Mouse (Mus musculus): ENCODE measurements around the gene Fgfr2. TPM values are rescaled to one million over a fixed set of nuclear protein-coding genes. Genes with fewer than 3 reads are reported as not detected.

Fgfr2 gene
- total RNA-seq, 1 experiment = 37.5 TPM

GRCm38 (mm10) chr7:130677541-130678274, 2445.4 kb downstream of the Fgfr2 start:
- peaks cover 15% of the 10 kb centered on the region; the same call in 1 of the 2 replicates for H3K36me3 ChIP-seq (ENCODE audit: control insufficient read depth, insufficient read depth, low read length, poor library complexity, severe bottlenecking)
- in situ Hi-C loops (cut with MboI; ENCODE audit: low sequenced_read_pairs in 2 of 2, unreplicated experiment in 2 of 2) = no loop called here
- TF ChIP-seq HCFC1 (IDR thresholded peaks at IDR 0.05; ENCODE audit: borderline replicate concordance, insufficient read depth, low read length) = no peak
- no peak for TF ChIP-seq ZC3H11A (IDR thresholded peaks at IDR 0.05; ENCODE audit: borderline replicate concordance, low read depth, low read length)
- TF ChIP-seq CHD2 (IDR thresholded peaks at IDR 0.05; ENCODE audit: low read depth, low read length) = no peak
- TF ChIP-seq ZNF384 (IDR thresholded peaks at IDR 0.05; ENCODE audit: low read depth, low read length) = no peak
- no peak for TF ChIP-seq MAFK (IDR thresholded peaks at IDR 0.05; ENCODE audit: insufficient read depth, low read depth, low read length)
- DNase-seq (ENCODE audit: low read depth, low spot score) = no peak
- peaks cover 0 to 2% of the 10 kb centered on the region in 2 experiments; a peak in 1 of 4 replicates for H3K4me1 ChIP-seq (ENCODE audit: control insufficient read depth in 2 of 2, insufficient read depth in 2 of 2, low read length in 2 of 2, poor library complexity in 1 of 2)
- H3K9ac ChIP-seq (ENCODE audit: insufficient read depth, low read depth, low read length, poor library complexity, severe bottlenecking) = no peak overlapping the region
- H3K9me3 ChIP-seq (ENCODE audit: control insufficient read depth, insufficient read depth, low read depth, low read length) = no peaks in the 10 kb centered on the region
- H3K27ac ChIP-seq (ENCODE audit: insufficient read depth, low read depth, low read length, poor library complexity, severe bottlenecking) = no peak overlapping the region
- no peak overlapping the region for H3K4me3 ChIP-seq (ENCODE audit: insufficient read depth in 1 of 2, low read depth in 1 of 2, low read length in 2 of 2, poor library complexity in 1 of 2, severe bottlenecking in 1 of 2)

- TF ChIP-seq ZNF384 (IDR thresholded peaks at IDR 0.05; ENCODE audit: low read depth, low read length) = no peak
- no peak for TF ChIP-seq MAFK (IDR thresholded peaks at IDR 0.05; ENCODE audit: insufficient read depth, low read depth, low read length)
- TF ChIP-seq ZC3H11A (IDR thresholded peaks at IDR 0.05; ENCODE audit: borderline replicate concordance, low read depth, low read length) = no peak
- no peak for TF ChIP-seq CHD2 (IDR thresholded peaks at IDR 0.05; ENCODE audit: low read depth, low read length)
- TF ChIP-seq HCFC1 (IDR thresholded peaks at IDR 0.05; ENCODE audit: borderline replicate concordance, insufficient read depth, low read length) = no peak
- no peak for DNase-seq (ENCODE audit: low read depth, low spot score)
Observed at GRCm38 (mm10) chr7:130676885-130677540, 2446.1 kb downstream of the Fgfr2 start.

GRCm38 (mm10) chr7:130674526-130674925, 2448.6 kb downstream of the Fgfr2 start:
- in situ Hi-C loops (cut with MboI; ENCODE audit: low sequenced_read_pairs in 2 of 2, unreplicated experiment in 2 of 2) = no loop called here
- no peak overlapping the region for H3K27ac ChIP-seq (ENCODE audit: insufficient read depth, low read depth, low read length, poor library complexity, severe bottlenecking)
- H3K9me3 ChIP-seq (ENCODE audit: control insufficient read depth, insufficient read depth, low read depth, low read length) = no peaks in the 10 kb centered on the region
- no peak overlapping the region for H3K4me3 ChIP-seq (ENCODE audit: insufficient read depth in 1 of 2, low read depth in 1 of 2, low read length in 2 of 2, poor library complexity in 1 of 2, severe bottlenecking in 1 of 2)
- H3K9ac ChIP-seq (ENCODE audit: insufficient read depth, low read depth, low read length, poor library complexity, severe bottlenecking) = no peak overlapping the region
- H3K4me1 ChIP-seq (ENCODE audit: control insufficient read depth in 2 of 2, insufficient read depth in 2 of 2, low read length in 2 of 2, poor library complexity in 1 of 2) = peaks cover 6 to 12% of the 10 kb centered on the region in 2 experiments; a peak in 2 of 4 replicates
- no peak for DNase-seq (ENCODE audit: low read depth, low spot score)
- H3K36me3 ChIP-seq (ENCODE audit: control insufficient read depth, insufficient read depth, low read length, poor library complexity, severe bottlenecking) = peaks cover 15% of the 10 kb centered on the region; the same call in 1 of the 2 replicates
- TF ChIP-seq MAFK (IDR thresholded peaks at IDR 0.05; ENCODE audit: insufficient read depth, low read depth, low read length) (no peak), CHD2 (IDR thresholded peaks at IDR 0.05; ENCODE audit: low read depth, low read length) (no peak), HCFC1 (IDR thresholded peaks at IDR 0.05; ENCODE audit: borderline replicate concordance, insufficient read depth, low read length) (no peak), ZC3H11A (IDR thresholded peaks at IDR 0.05; ENCODE audit: borderline replicate concordance, low read depth, low read length) (no peak)

More at GRCm38 (mm10) chr7:130676885-130677540, 2446.1 kb downstream of the Fgfr2 start:
- peaks cover 0 to 2% of the 10 kb centered on the region in 2 experiments; a peak in 1 of 4 replicates for H3K4me1 ChIP-seq (ENCODE audit: control insufficient read depth in 2 of 2, insufficient read depth in 2 of 2, low read length in 2 of 2, poor library complexity in 1 of 2)
- H3K36me3 ChIP-seq (ENCODE audit: control insufficient read depth, insufficient read depth, low read length, poor library complexity, severe bottlenecking) = peaks cover 15% of the 10 kb centered on the region; the same call in 1 of the 2 replicates
- H3K9me3 ChIP-seq (ENCODE audit: control insufficient read depth, insufficient read depth, low read depth, low read length) = no peaks in the 10 kb centered on the region
- H3K27ac ChIP-seq (ENCODE audit: insufficient read depth, low read depth, low read length, poor library complexity, severe bottlenecking) = no peak overlapping the region
- in situ Hi-C loops (cut with MboI; ENCODE audit: low sequenced_read_pairs in 2 of 2, unreplicated experiment in 2 of 2) = no loop called here
- H3K9ac ChIP-seq (ENCODE audit: insufficient read depth, low read depth, low read length, poor library complexity, severe bottlenecking) = no peak overlapping the region
- no peak overlapping the region for H3K4me3 ChIP-seq (ENCODE audit: insufficient read depth in 1 of 2, low read depth in 1 of 2, low read length in 2 of 2, poor library complexity in 1 of 2, severe bottlenecking in 1 of 2)

- no peak overlapping the region for H3K27ac ChIP-seq (ENCODE audit: insufficient read depth, low read depth, low read length, poor library complexity, severe bottlenecking)
- no peak overlapping the region for H3K9ac ChIP-seq (ENCODE audit: insufficient read depth, low read depth, low read length, poor library complexity, severe bottlenecking)
- H3K4me1 ChIP-seq (ENCODE audit: control insufficient read depth in 2 of 2, insufficient read depth in 2 of 2, low read length in 2 of 2, poor library complexity in 1 of 2) = peaks cover 6 to 12% of the 10 kb centered on the region in 2 experiments; a peak in 2 of 4 replicates
- no peak for TF ChIP-seq ZNF384 (IDR thresholded peaks at IDR 0.05; ENCODE audit: low read depth, low read length)
- 0 out of 2 replicates have a peak, but pooled peaks have one; percentile 26 for TF ChIP-seq HCFC1 (IDR thresholded peaks at IDR 0.05; ENCODE audit: borderline replicate concordance, insufficient read depth, low read length)
- TF ChIP-seq CHD2 (IDR thresholded peaks at IDR 0.05; ENCODE audit: low read depth, low read length) = no peak
- peak; percentile 51; the same call in 1 of the 2 replicates for TF ChIP-seq ZC3H11A (IDR thresholded peaks at IDR 0.05; ENCODE audit: borderline replicate concordance, low read depth, low read length)
- in situ Hi-C loops (cut with MboI; ENCODE audit: low sequenced_read_pairs in 2 of 2, unreplicated experiment in 2 of 2) = no loop called here
- H3K9me3 ChIP-seq (ENCODE audit: control insufficient read depth, insufficient read depth, low read depth, low read length) = no peaks in the 10 kb centered on the region
- DNase-seq (ENCODE audit: low read depth, low spot score) = no peak
- peaks cover 15% of the 10 kb centered on the region; the same call in 1 of the 2 replicates for H3K36me3 ChIP-seq (ENCODE audit: control insufficient read depth, insufficient read depth, low read length, poor library complexity, severe bottlenecking)
- no peak overlapping the region for H3K4me3 ChIP-seq (ENCODE audit: insufficient read depth in 1 of 2, low read depth in 1 of 2, low read length in 2 of 2, poor library complexity in 1 of 2, severe bottlenecking in 1 of 2)
Observed at GRCm38 (mm10) chr7:130673169-130674033, 2449.7 kb downstream of the Fgfr2 start.
